Mouse (Mus musculus) kidney, adult 11 months (tissue): ENCODE measurements around the gene Golga7b.

Experiments
- DNase-seq: peaks from one replicate; pipeline ENCODE4 v3.0.0; 2022

The Golga7b gene

GRCm38 (mm10) chr19:42255438-42255783 is 8.0 kb downstream of the Golga7b start:
- DNase-seq: no peak

- DNase-seq: peak; percentile 12
Observed at GRCm38 (mm10) chr19:42255784-42256610, 8.6 kb downstream of the Golga7b start.

GRCm38 (mm10) chr19:42256611-42257240 is 9.4 kb downstream of the Golga7b start:
- DNase-seq: no peak

- no peak for DNase-seq
Observed at GRCm38 (mm10) chr19:42257241-42257635, 9.9 kb downstream of the Golga7b start.

- no peak for DNase-seq
Observed at GRCm38 (mm10) chr19:42258031-42258430, 10.7 kb downstream of the Golga7b start.

- no peak for DNase-seq
Observed at GRCm38 (mm10) chr19:42258596-42258995, 11.2 kb downstream of the Golga7b start.

GRCm38 (mm10) chr19:42260486-42260885 is 13.1 kb downstream of the Golga7b start:
- DNase-seq: no peak

GRCm38 (mm10) chr19:42263524-42263923 is 16.1 kb downstream of the Golga7b start:
- DNase-seq: no peak

- peak; percentile 64 for DNase-seq
Observed at GRCm38 (mm10) chr19:42268337-42268736, 21.0 kb downstream of the Golga7b start.

- no peak for DNase-seq
Observed at GRCm38 (mm10) chr19:42270119-42270518, 22.7 kb downstream of the Golga7b start.

- no peak for DNase-seq
Observed at GRCm38 (mm10) chr19:42271182-42271581, 23.8 kb downstream of the Golga7b start.

- DNase-seq: peak; percentile 62
Observed at GRCm38 (mm10) chr19:42272003-42272963, 24.9 kb downstream of the Golga7b start.

- no peak for DNase-seq
Observed at GRCm38 (mm10) chr19:42277288-42277687, 29.9 kb downstream of the Golga7b start.

GRCm38 (mm10) chr19:42278461-42278860 is 31.1 kb downstream of the Golga7b start:
- DNase-seq: no peak

GRCm38 (mm10) chr19:42279611-42280010 is 32.2 kb downstream of the Golga7b start:
- DNase-seq: no peak

- no peak for DNase-seq
Observed at GRCm38 (mm10) chr19:42284178-42284577, 36.8 kb downstream of the Golga7b start.

- no peak for DNase-seq
Observed at GRCm38 (mm10) chr19:42288361-42288760, 41.0 kb downstream of the Golga7b start.

- DNase-seq: no peak
Observed at GRCm38 (mm10) chr19:42290954-42291661, 43.7 kb downstream of the Golga7b start.

GRCm38 (mm10) chr19:42292106-42292505 is 44.7 kb downstream of the Golga7b start:
- DNase-seq: no peak

- no peak for DNase-seq
Observed at GRCm38 (mm10) chr19:42293216-42293615, 45.8 kb downstream of the Golga7b start.

GRCm38 (mm10) chr19:42303210-42303813 is 55.9 kb downstream of the Golga7b start:
- no peak for DNase-seq

GRCm38 (mm10) chr19:42304506-42304905 is 57.1 kb downstream of the Golga7b start:
- DNase-seq: no peak
